Mouse (Mus musculus) cortical plate, adult 2 months (tissue): ENCODE data around the gene Sez6l2.

Experiments used
- CTCF ChIP-seq: fragments of 200-500 bp; IDR thresholded peaks from 2 replicates; pipeline ENCODE4 v1.5.1; 2011; ENCODE audit warnings: mild to moderate bottlenecking, control low read depth, low read length; ENCODE audit not compliant: insufficient read depth; ENCODE audit errors: extremely low read depth
- POLR2A ChIP-seq: fragments of 200-500 bp; IDR thresholded peaks from 2 replicates; pipeline ENCODE4 v1.6.1; 2011; ENCODE audit warnings: mild to moderate bottlenecking, low read length, control low read depth; ENCODE audit not compliant: insufficient read depth; ENCODE audit errors: extremely low read depth

DNA sequence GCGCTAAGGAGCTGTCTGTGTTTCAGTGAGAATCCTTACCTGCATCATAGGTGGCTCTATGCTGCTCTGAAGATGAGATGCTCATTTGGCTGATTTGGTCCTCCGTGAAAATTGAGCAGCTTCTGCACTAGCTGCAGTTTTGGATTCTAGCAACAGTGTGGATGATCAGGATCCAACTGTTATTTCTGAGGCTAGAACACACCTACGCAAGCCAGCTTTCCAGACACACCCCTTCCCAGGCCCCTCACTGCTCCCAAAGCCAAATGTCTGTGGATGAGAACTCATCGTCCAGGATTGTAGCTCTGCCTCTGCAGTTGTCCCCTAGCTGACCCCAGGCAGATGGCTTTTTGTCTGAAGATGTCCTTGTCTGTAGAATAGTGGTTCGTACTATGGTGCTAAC lies 10.7 kb downstream of the Sez6l2 start:
- no peak for TF ChIP-seq POLR2A
- TF ChIP-seq CTCF: no peak
